Mouse (Mus musculus) neural tube, embryonic 13.5 days (tissue): ENCODE measurements around the gene Sgms1. TPM values are rescaled to one million over a fixed set of nuclear protein-coding genes. Genes with fewer than 3 reads are reported as not detected.

Experiments used
- ATAC-seq: fragments of 200-750 bp; cut with Nextera tagmentation; 2 replicates; pipeline ENCODE4 v1.8.0; 2017; ENCODE audit warnings: low read depth, mild to moderate bottlenecking, moderate TSS enrichment, moderate library complexity
- H3K27ac ChIP-seq: fragments of 300-500 bp; sonication (generic); replicated peaks from 2 replicates; pipeline ENCODE4 v1.5.1; 2015; ENCODE audit warnings: moderate library complexity, mild to moderate bottlenecking, inconsistent platforms
- H3K27me3 ChIP-seq: fragments of 300-500 bp; sonication (generic); 2 replicates; pipeline ENCODE4 v1.6.1; 2015; ENCODE audit warnings: mild to moderate bottlenecking, inconsistent platforms
- H3K36me3 ChIP-seq: fragments of 300-500 bp; sonication (generic); 2 replicates; pipeline ENCODE4 v1.6.1; 2015; ENCODE audit warnings: mild to moderate bottlenecking, inconsistent platforms
- H3K4me1 ChIP-seq: fragments of 300-500 bp; sonication (generic); replicated peaks from 2 replicates; pipeline ENCODE4 v1.6.1; 2015; ENCODE audit warnings: inconsistent platforms
- H3K4me2 ChIP-seq: fragments of 300-500 bp; sonication (generic); 2 replicates; pipeline ENCODE4 v1.6.1; 2015; ENCODE audit warnings: inconsistent platforms, mild to moderate bottlenecking, moderate library complexity
- H3K4me3 ChIP-seq: fragments of 300-500 bp; sonication (generic); 2 replicates; pipeline ENCODE4 v1.5.1; 2015; ENCODE audit warnings: mild to moderate bottlenecking, inconsistent platforms
- H3K9ac ChIP-seq: fragments of 300-500 bp; sonication (generic); 2 replicates; pipeline ENCODE4 v1.6.1; 2015; ENCODE audit warnings: moderate library complexity, mild to moderate bottlenecking, inconsistent platforms
- H3K9me3 ChIP-seq: fragments of 300-500 bp; sonication (generic); 2 replicates; pipeline ENCODE4 v1.6.1; 2016; ENCODE audit warnings: inconsistent platforms
- WGBS: fragments of 180-500 bp; shearing (Covaris S2); methylation state at CpG from one replicate; pipeline ENCODE4 v1.1.7; 2015; 5-methylcytosine and 5-hydroxymethylcytosine counted together
- polyA plus RNA-seq: library from polyadenylated mRNA; unstranded; fragments of >200 nt; fragmentation: Nextera tagmentation; extraction: Ambion mirVana; gene quantifications from 2 replicates; pipeline ENCODE4 v1.2.1, GENCODE M21; 2015

Gene Sgms1
- polyA plus RNA-seq, 1 experiment from 2014 or later = 18.7 TPM

GRCm38 (mm10) chr19:32332779-32333460 is 56.6 kb downstream of the Sgms1 start:
- 89% methylated on average over 17 of the region's 17 CpGs for WGBS
- Histone ChIP-seq H3K4me2 (no peak overlapping the region), H3K4me3 (no peak overlapping the region), H3K27me3 (no peaks in the 10 kb centered on the region), H3K36me3 (no peaks in the 10 kb centered on the region), H3K9ac (no peak overlapping the region), H3K9me3 (no peaks in the 10 kb centered on the region), H3K4me1 (peaks cover 5% of the 10 kb centered on the region; the same call in 1 of the 2 replicates), H3K27ac (no peak overlapping the region)
- no peak for ATAC-seq

GRCm38 (mm10) chr19:32330231-32330630 is 59.3 kb downstream of the Sgms1 start:
- H3K9me3 ChIP-seq = no peaks in the 10 kb centered on the region
- WGBS = 86% methylated on average over 3 of the region's 3 CpGs
- no peaks in the 10 kb centered on the region for H3K36me3 ChIP-seq
- ATAC-seq = no peak
- no peak overlapping the region for H3K4me3 ChIP-seq
- H3K27me3 ChIP-seq = no peaks in the 10 kb centered on the region
- H3K4me1 ChIP-seq = no peaks in the 10 kb centered on the region
- no peak overlapping the region for H3K9ac ChIP-seq
- no peak overlapping the region for H3K27ac ChIP-seq
- H3K4me2 ChIP-seq = no peak overlapping the region

- Histone ChIP-seq H3K4me1 (no peaks in the 10 kb centered on the region), H3K4me2 (no peak overlapping the region), H3K27ac (no peak overlapping the region), H3K36me3 (no peaks in the 10 kb centered on the region), H3K4me3 (no peak overlapping the region), H3K9ac (no peak overlapping the region), H3K27me3 (no peaks in the 10 kb centered on the region), H3K9me3 (no peaks in the 10 kb centered on the region)
- WGBS = 90% methylated on average over 5 of the region's 5 CpGs
- ATAC-seq = no peak
Measured at GRCm38 (mm10) chr19:32329511-32329910, 60.0 kb downstream of the Sgms1 start.

GRCm38 (mm10) chr19:32328089-32328828 is 61.3 kb downstream of the Sgms1 start:
- Histone ChIP-seq H3K9me3 (no peaks in the 10 kb centered on the region), H3K27ac (no peak overlapping the region), H3K36me3 (no peaks in the 10 kb centered on the region), H3K4me3 (no peak overlapping the region), H3K9ac (no peak overlapping the region), H3K4me1 (peaks cover under 1% of the 10 kb centered on the region; the same call in 1 of the 2 replicates), H3K27me3 (no peaks in the 10 kb centered on the region), H3K4me2 (no peak overlapping the region)
- 47% methylated on average over 2 of the region's 2 CpGs for WGBS
- ATAC-seq = no peak

GRCm38 (mm10) chr19:32326621-32327021 is 62.9 kb downstream of the Sgms1 start:
- H3K9me3 ChIP-seq = no peaks in the 10 kb centered on the region
- 67% methylated on average over 4 of the region's 4 CpGs for WGBS
- H3K4me2 ChIP-seq = no peak overlapping the region
- H3K36me3 ChIP-seq = no peaks in the 10 kb centered on the region
- no peak overlapping the region for H3K27ac ChIP-seq
- no peaks in the 10 kb centered on the region for H3K27me3 ChIP-seq
- no peak overlapping the region for H3K9ac ChIP-seq
- ATAC-seq = no peak
- no peak overlapping the region for H3K4me3 ChIP-seq
- H3K4me1 ChIP-seq = peaks cover 16% of the 10 kb centered on the region

GRCm38 (mm10) chr19:32326156-32326555 is 63.4 kb downstream of the Sgms1 start:
- no peak for ATAC-seq
- Histone ChIP-seq H3K9me3 (no peaks in the 10 kb centered on the region), H3K36me3 (no peaks in the 10 kb centered on the region), H3K4me2 (no peak overlapping the region), H3K4me3 (no peak overlapping the region), H3K27ac (no peak overlapping the region), H3K9ac (no peak overlapping the region), H3K4me1 (peaks cover 18% of the 10 kb centered on the region), H3K27me3 (no peaks in the 10 kb centered on the region)
- WGBS = 81% methylated on average over 3 of the region's 3 CpGs

GRCm38 (mm10) chr19:32325100-32325768 is 64.3 kb downstream of the Sgms1 start:
- 68% methylated on average over 10 of the region's 10 CpGs for WGBS
- H3K9ac ChIP-seq = no peak overlapping the region
- H3K9me3 ChIP-seq = no peaks in the 10 kb centered on the region
- no peak overlapping the region for H3K4me3 ChIP-seq
- H3K27me3 ChIP-seq = no peaks in the 10 kb centered on the region
- H3K4me2 ChIP-seq = no peak overlapping the region
- no peaks in the 10 kb centered on the region for H3K36me3 ChIP-seq
- no peak for ATAC-seq
- peaks cover 20% of the 10 kb centered on the region for H3K4me1 ChIP-seq
- no peak overlapping the region for H3K27ac ChIP-seq

- Histone ChIP-seq H3K27me3 (no peaks in the 10 kb centered on the region), H3K4me2 (no peak overlapping the region), H3K9me3 (no peaks in the 10 kb centered on the region), H3K4me3 (no peak overlapping the region), H3K9ac (no peak overlapping the region), H3K27ac (no peak overlapping the region), H3K36me3 (no peaks in the 10 kb centered on the region), H3K4me1 (peaks cover 25% of the 10 kb centered on the region)
- 74% methylated on average over 1 of the region's 1 CpGs for WGBS
- no peak for ATAC-seq
Measured at GRCm38 (mm10) chr19:32324550-32324949, 65.0 kb downstream of the Sgms1 start.

- 42% methylated on average over 11 of the region's 11 CpGs for WGBS
- ATAC-seq = no peak
- Histone ChIP-seq H3K27me3 (no peaks in the 10 kb centered on the region), H3K4me3 (no peak overlapping the region), H3K9ac (no peak overlapping the region), H3K4me2 (no peak overlapping the region), H3K9me3 (no peaks in the 10 kb centered on the region), H3K27ac (no peak overlapping the region), H3K4me1 (peaks cover 33% of the 10 kb centered on the region), H3K36me3 (no peaks in the 10 kb centered on the region)
Measured at GRCm38 (mm10) chr19:32323070-32323469, 66.4 kb downstream of the Sgms1 start.

GRCm38 (mm10) chr19:32322429-32323035 is 67.0 kb downstream of the Sgms1 start:
- peak; percentile 74 for ATAC-seq
- Histone ChIP-seq H3K27me3 (no peaks in the 10 kb centered on the region), H3K27ac (0 out of 2 replicates have a peak overlapping the region, but pooled peaks have one; percentile 46), H3K36me3 (no peaks in the 10 kb centered on the region), H3K9me3 (no peaks in the 10 kb centered on the region), H3K4me1 (peaks cover 33% of the 10 kb centered on the region), H3K4me3 (no peak overlapping the region), H3K9ac (peak overlapping the region; percentile 34; the same call in 1 of the 2 replicates), H3K4me2 (no peak overlapping the region)
- WGBS = 39% methylated on average over 3 of the region's 3 CpGs

GRCm38 (mm10) chr19:32320366-32320666 is 69.2 kb downstream of the Sgms1 start:
- no peak overlapping the region for H3K4me3 ChIP-seq
- no peak overlapping the region for H3K9ac ChIP-seq
- H3K27me3 ChIP-seq = no peaks in the 10 kb centered on the region
- no peaks in the 10 kb centered on the region for H3K36me3 ChIP-seq
- no peaks in the 10 kb centered on the region for H3K9me3 ChIP-seq
- peaks cover 33% of the 10 kb centered on the region for H3K4me1 ChIP-seq
- ATAC-seq = 0 out of 2 replicates have a peak, but pooled peaks have one; percentile 26
- 39% methylated on average over 4 of the region's 4 CpGs for WGBS
- no peak overlapping the region for H3K27ac ChIP-seq
- no peak overlapping the region for H3K4me2 ChIP-seq
